Mouse (Mus musculus) spleen, adult 2 months (tissue): ENCODE measurements at regions not wholly inside any gene's neighbourhood (a gene's known extent, or its start where the extent isn't known, plus 50 kb on each side); places are given as distances from the start of the nearest gene placed in this dataset.
"Not testable (repeated sequence)": the region's sequence is repeated elsewhere in the genome, so short reads cannot be mapped to it uniquely, and the experiment has no call there.

Experiments used
- CTCF ChIP-seq: fragments of 200-500 bp; IDR thresholded peaks from 2 replicates; pipeline ENCODE4 v1.5.1; 2011; ENCODE audit warnings: mild to moderate bottlenecking, inconsistent platforms; ENCODE audit not compliant: insufficient read depth, insufficient read length, insufficient replicate concordance; ENCODE audit errors: extremely low read depth
- POLR2A ChIP-seq: fragments of 200-500 bp; IDR thresholded peaks from 2 replicates; pipeline ENCODE4 v1.6.1; 2011; ENCODE audit warnings: low read depth, low read length, inconsistent platforms

DNA sequence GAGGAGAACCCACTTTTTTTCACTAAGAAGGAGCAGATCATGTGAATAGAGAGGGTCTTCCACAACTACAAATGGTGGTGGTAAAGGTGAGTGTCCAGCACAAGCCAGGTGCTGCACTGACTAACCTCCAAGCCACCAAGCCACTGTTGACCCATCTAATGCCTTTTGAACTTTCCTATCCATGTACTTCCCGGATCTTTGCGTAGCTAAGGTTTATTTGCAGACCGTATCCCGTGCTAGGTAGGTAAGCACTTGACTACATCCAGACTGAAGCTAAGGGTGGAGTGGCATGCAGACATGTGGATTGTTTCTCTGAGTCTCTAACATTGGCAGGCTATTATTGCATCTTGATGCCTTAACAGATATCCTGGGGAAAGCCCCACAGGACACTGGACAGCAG, 65.2 kb downstream of the Zbtb18 start:
- not testable (repeated sequence) for TF ChIP-seq POLR2A, CTCF
